Mouse (Mus musculus) heart, postnatal 0 days (tissue): ENCODE data around the gene Syt8.

ENCODE experiments used
- CTCF ChIP-seq: IDR thresholded peaks from 2 replicates; pipeline ENCODE4 v1.5.1; 2016; ENCODE audit warnings: antibody characterized with exemption, control low read depth, low read depth
- EP300 ChIP-seq: IDR thresholded peaks from 2 replicates; pipeline ENCODE4 v1.6.1; 2016; ENCODE audit warnings: antibody characterized with exemption, low read depth

GRCm38 (mm10) chr7:142419887-142420286 is 14.8 kb upstream of the Syt8 start:
- TF ChIP-seq CTCF (no peak), EP300 (no peak)
